Mouse (Mus musculus) stomach, postnatal 0 days (tissue): Measurements from ENCODE around the gene AC129217.1.

Experiments used
- CTCF ChIP-seq: IDR thresholded peaks from 2 replicates; pipeline ENCODE4 v1.5.1; 2016; ENCODE audit warnings: antibody characterized with exemption, low read depth, mild to moderate bottlenecking, moderate library complexity
- EP300 ChIP-seq: optimal IDR thresholded peaks from 2 replicates; pipeline ENCODE3; 2016; ENCODE audit warnings: antibody characterized with exemption

GRCm38 (mm10) chr19:8788521-8788920 is 41.1 kb upstream of the AC129217.1 start:
- TF ChIP-seq CTCF = no peak
- no peak for TF ChIP-seq EP300
